Mouse (Mus musculus) embryonic facial prominence, embryonic 11.5 days (tissue): ENCODE data around the gene Crtc3. TPM values are rescaled to one million over a fixed set of nuclear protein-coding genes. Genes with fewer than 3 reads are reported as not detected.

Experiments
- ATAC-seq: fragments of 200-750 bp; cut with Nextera tagmentation; replicated peaks from 2 replicates; pipeline ENCODE4 v1.8.0; 2017; ENCODE audit warnings: low read depth; ENCODE audit not compliant: insufficient number of reproducible peaks, low FRiP score, low TSS enrichment
- DNase-seq: peaks from one replicate; pipeline ENCODE4 v3.0.0-alpha.2; 2015; ENCODE audit warnings: low spot score
- H3K27ac ChIP-seq: fragments of 300-500 bp; sonication (generic); replicated peaks from 2 replicates; pipeline ENCODE4 v1.5.1; 2014; ENCODE audit warnings: mild to moderate bottlenecking, low read depth, low read length, control low read depth
- H3K27me3 ChIP-seq: fragments of 300-500 bp; sonication (generic); 2 replicates; pipeline ENCODE4 v1.6.1; 2014; ENCODE audit warnings: mild to moderate bottlenecking, low read length, moderate library complexity, mixed read lengths; ENCODE audit not compliant: control insufficient read depth, insufficient read depth
- H3K36me3 ChIP-seq: fragments of 300-500 bp; sonication (generic); replicated peaks from 2 replicates; pipeline ENCODE4 v1.6.1; 2014; ENCODE audit warnings: low read depth, mild to moderate bottlenecking, low read length, moderate library complexity, mixed read lengths; ENCODE audit not compliant: control insufficient read depth, insufficient read depth
- H3K4me1 ChIP-seq: fragments of 300-500 bp; sonication (generic); 2 replicates; pipeline ENCODE4 v1.6.1; 2014; ENCODE audit warnings: low read length, mixed read lengths; ENCODE audit not compliant: control insufficient read depth, insufficient read depth
- H3K4me2 ChIP-seq: fragments of 300-500 bp; sonication (generic); 2 replicates; pipeline ENCODE4 v1.6.1; 2014; ENCODE audit warnings: low read depth, mild to moderate bottlenecking, control low read depth, low read length, moderate library complexity
- H3K4me3 ChIP-seq: fragments of 300-500 bp; sonication (generic); 2 replicates; pipeline ENCODE4 v1.5.1; 2014; ENCODE audit warnings: low read depth, low read length, control low read depth
- H3K9ac ChIP-seq: fragments of 300-500 bp; sonication (generic); replicated peaks from 2 replicates; pipeline ENCODE4 v1.6.1; 2014; ENCODE audit warnings: mild to moderate bottlenecking, control low read depth, low read length
- H3K9me3 ChIP-seq: fragments of 300-500 bp; sonication (generic); replicated peaks from 2 replicates; pipeline ENCODE4 v1.6.1; 2016; ENCODE audit warnings: mild to moderate bottlenecking, low read length, inconsistent platforms, mixed read lengths; ENCODE audit not compliant: control insufficient read depth
- WGBS: fragments of 180-500 bp; shearing (Covaris S2); extraction: QIAGEN DNeasy Blood & Tissue Kit; methylation state at CpG from one replicate; pipeline ENCODE4 v1.1.7; 2014; 5-methylcytosine and 5-hydroxymethylcytosine counted together
- polyA plus RNA-seq: library from polyadenylated mRNA; unstranded; fragments of >200 nt; fragmentation: Nextera tagmentation; extraction: Ambion mirVana; gene quantifications from 2 replicates; pipeline ENCODE4 v1.2.1, GENCODE M21; 2014

Gene Crtc3
- polyA plus RNA-seq, 1 experiment from 2014 or later: 8.4 TPM

DNA sequence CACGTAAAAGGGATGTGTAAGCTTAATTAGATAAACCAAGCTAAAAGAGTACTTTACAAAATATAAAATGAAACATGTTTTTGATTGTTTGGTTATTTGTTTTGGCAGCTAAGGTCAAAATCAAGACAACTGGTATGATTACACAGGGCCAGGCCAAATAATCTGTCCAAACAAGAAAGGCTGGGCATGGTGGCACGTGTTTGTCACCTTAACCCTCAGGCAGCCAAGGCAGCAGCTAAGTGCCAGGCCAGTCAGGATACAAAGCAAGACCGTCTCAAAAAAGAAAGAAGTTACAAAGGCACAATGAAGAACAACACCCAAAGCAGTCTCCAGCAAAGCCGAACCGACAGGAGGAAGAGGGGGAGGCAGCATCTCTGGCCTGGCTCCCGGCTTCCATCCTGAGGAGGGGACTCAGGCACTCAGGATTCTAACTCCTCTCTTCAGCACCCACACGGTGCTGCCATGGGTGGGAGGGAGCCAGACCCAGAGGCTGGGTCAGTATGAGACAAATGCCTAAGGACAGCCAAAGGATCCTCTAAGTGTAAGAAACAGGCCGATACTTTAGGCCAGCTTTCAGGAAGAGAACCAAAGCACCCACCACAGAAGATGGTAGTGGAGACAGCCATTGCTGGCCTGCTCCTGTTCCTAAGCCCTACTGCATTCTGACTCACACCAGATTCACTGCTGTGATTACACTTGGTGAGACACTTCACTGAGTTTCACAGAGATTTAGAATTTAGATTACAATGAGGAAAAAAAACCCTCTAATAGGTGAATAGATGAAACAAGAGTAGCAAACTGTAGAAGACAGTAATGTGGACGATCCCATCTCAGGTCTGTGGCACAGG, 51.5 kb downstream of the Crtc3 start:
- 72% methylated on average over 9 of the region's 9 CpGs for WGBS
- DNase-seq (no peak), ATAC-seq (no peak)

DNA sequence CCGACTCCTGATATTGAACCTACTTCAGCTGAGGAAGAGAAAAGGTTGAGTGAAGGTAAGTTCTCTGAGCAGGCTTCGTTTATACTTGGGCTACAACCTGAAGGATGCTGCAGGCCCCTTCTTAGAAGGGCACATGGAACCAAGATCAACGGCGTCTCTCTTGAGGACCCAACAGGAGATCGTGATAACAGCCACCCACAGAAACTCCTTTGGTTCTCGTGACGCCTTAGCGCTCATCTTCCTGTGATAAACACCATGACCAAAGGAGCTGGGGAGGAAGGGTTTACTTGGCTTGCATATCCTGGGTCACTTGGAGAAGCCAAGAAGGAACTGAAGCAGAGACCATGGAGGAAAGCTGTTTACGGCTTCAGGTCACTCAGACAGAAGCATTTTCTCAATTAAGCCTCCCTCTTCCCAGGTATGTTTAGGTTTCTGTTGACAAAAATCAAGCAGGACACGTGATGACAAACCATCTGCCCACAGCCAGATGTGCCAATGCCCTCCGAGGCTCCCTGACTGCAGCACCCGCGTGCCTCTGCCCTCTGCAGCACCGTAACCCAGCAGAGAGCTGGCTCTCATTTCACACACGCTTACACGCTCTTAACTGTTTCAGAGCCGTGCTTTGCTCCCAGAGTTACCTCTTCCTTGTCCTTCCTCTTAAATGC, 52.3 kb downstream of the Crtc3 start:
- no peak for DNase-seq
- Histone ChIP-seq H3K27me3 (no peaks in the 10 kb centered on the region), H3K9ac (no peak overlapping the region), H3K4me1 (no peaks in the 10 kb centered on the region), H3K4me3 (no peak overlapping the region), H3K27ac (no peak overlapping the region), H3K36me3 (no peaks in the 10 kb centered on the region), H3K4me2 (no peak overlapping the region), H3K9me3 (no peaks in the 10 kb centered on the region)
- no peak for ATAC-seq
- whole genome bisulfite sequencing: 64% methylated on average over 17 of the region's 17 CpGs

More for the DNA sequence above, 51.5 kb downstream of the Crtc3 start:
- Histone ChIP-seq H3K4me2 (no peak overlapping the region), H3K27me3 (no peaks in the 10 kb centered on the region), H3K4me3 (no peak overlapping the region), H3K36me3 (no peaks in the 10 kb centered on the region), H3K27ac (no peak overlapping the region), H3K4me1 (no peaks in the 10 kb centered on the region; the same call in 1 of the 2 replicates), H3K9ac (no peak overlapping the region), H3K9me3 (no peaks in the 10 kb centered on the region)

DNA sequence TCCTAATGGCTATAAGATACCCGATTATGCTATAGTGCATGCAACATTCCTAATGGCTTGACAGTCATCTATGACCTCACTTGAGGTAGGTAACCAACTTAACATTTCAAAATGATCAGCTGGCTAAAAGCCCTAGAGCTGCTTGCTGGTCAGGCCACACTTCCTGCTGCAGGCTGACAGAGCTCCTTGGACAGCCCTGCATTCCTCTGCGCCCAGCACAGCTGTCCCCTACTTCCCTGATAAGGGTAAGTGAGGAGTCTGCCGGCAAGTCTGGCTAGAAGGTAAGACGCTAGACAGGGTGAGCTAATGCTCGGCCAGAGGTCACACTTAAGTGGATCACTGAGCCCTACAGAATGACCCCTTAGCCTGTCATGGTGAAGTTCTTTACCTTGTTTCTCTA, 52.8 kb downstream of the Crtc3 start:
- H3K4me3 ChIP-seq: no peak overlapping the region
- H3K36me3 ChIP-seq: no peaks in the 10 kb centered on the region
- H3K27ac ChIP-seq: no peak overlapping the region
- H3K9me3 ChIP-seq: no peaks in the 10 kb centered on the region
- H3K9ac ChIP-seq: no peak overlapping the region
- WGBS: 34% methylated on average over 5 of the region's 5 CpGs
- H3K4me1 ChIP-seq: no peaks in the 10 kb centered on the region
- DNase-seq (no peak), ATAC-seq (no peak)
- no peak overlapping the region for H3K4me2 ChIP-seq
- H3K27me3 ChIP-seq: no peaks in the 10 kb centered on the region

- no peak overlapping the region for H3K27ac ChIP-seq
- H3K9ac ChIP-seq: no peak overlapping the region
- DNase-seq: no peak
- no peak overlapping the region for H3K4me3 ChIP-seq
- H3K4me1 ChIP-seq: no peaks in the 10 kb centered on the region
- no peak overlapping the region for H3K4me2 ChIP-seq
- ATAC-seq: no peak
- no peaks in the 10 kb centered on the region for H3K36me3 ChIP-seq
- no peaks in the 10 kb centered on the region for H3K9me3 ChIP-seq
- H3K27me3 ChIP-seq: no peaks in the 10 kb centered on the region
- 84% methylated on average over 9 of the region's 9 CpGs for WGBS
These were observed 53.9 kb downstream of the Crtc3 start for GRCm38 (mm10) chr7:80634741-80635140.

DNA sequence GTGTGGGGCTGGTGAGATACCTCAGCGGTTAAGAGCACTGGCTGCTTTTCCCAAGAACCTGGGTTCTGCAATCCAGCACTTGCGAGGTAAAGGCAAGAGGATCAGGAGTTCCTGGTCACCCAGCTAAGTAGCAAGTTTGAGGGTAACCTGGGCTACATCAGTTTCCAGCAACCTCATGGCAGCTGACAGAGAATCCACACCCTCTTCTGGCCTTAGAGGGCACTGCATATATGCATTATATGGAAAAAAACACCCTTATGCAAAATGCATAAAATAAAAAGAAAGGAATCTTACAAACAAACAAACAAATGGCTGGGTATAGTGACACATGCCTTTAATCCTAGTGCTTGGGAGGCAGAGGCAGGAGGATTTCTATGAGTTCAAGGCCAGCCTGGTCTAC, 55.0 kb downstream of the Crtc3 start:
- no peaks in the 10 kb centered on the region for H3K36me3 ChIP-seq
- no peak overlapping the region for H3K27ac ChIP-seq
- DNase-seq: no peak
- H3K27me3 ChIP-seq: no peaks in the 10 kb centered on the region
- 87% methylated on average over 2 of the region's 2 CpGs for WGBS
- H3K4me3 ChIP-seq: no peak overlapping the region
- H3K9ac ChIP-seq: no peak overlapping the region
- H3K4me1 ChIP-seq: no peaks in the 10 kb centered on the region; the same call in 1 of the 2 replicates
- no peak for ATAC-seq
- H3K9me3 ChIP-seq: no peaks in the 10 kb centered on the region
- H3K4me2 ChIP-seq: no peak overlapping the region

DNA sequence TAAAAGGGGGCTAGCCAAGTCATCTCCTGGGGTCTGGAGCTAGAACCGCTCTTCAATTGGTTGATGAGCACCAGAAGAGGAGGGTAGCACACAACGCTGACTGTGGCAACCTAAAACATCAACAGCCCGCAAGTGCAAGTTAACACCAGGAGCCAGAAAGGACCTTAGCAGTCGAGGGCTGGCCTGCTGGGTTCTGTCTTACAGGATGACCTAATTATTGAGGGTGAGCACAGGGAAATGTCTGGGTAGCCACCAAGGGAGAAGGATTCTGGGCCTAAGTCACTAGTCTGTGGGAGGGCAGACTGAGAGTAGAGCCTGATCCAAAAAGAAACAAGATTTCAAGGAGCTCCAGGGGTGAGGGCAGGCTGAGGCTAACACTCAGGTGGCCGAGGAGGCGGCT, 56.7 kb downstream of the Crtc3 start:
- H3K4me1 ChIP-seq: no peaks in the 10 kb centered on the region; the same call in 1 of the 2 replicates
- H3K9me3 ChIP-seq: no peaks in the 10 kb centered on the region
- no peak overlapping the region for H3K27ac ChIP-seq
- no peak overlapping the region for H3K4me2 ChIP-seq
- DNase-seq (no peak), ATAC-seq (no peak)
- WGBS: 65% methylated on average over 6 of the region's 6 CpGs
- H3K27me3 ChIP-seq: no peaks in the 10 kb centered on the region
- no peak overlapping the region for H3K4me3 ChIP-seq
- no peak overlapping the region for H3K9ac ChIP-seq
- H3K36me3 ChIP-seq: no peaks in the 10 kb centered on the region

GRCm38 (mm10) chr7:80631405-80631804, 57.3 kb downstream of the Crtc3 start:
- ATAC-seq: no peak
- WGBS: 71% methylated on average over 3 of the region's 3 CpGs
- no peak overlapping the region for H3K4me3 ChIP-seq
- H3K9me3 ChIP-seq: no peaks in the 10 kb centered on the region
- no peaks in the 10 kb centered on the region; the same call in 1 of the 2 replicates for H3K4me1 ChIP-seq
- no peaks in the 10 kb centered on the region for H3K27me3 ChIP-seq
- no peaks in the 10 kb centered on the region for H3K36me3 ChIP-seq
- no peak overlapping the region for H3K4me2 ChIP-seq
- H3K9ac ChIP-seq: no peak overlapping the region
- no peak overlapping the region for H3K27ac ChIP-seq
- no peak for DNase-seq

GRCm38 (mm10) chr7:80629369-80629768, 59.3 kb downstream of the Crtc3 start:
- Histone ChIP-seq H3K27me3 (no peaks in the 10 kb centered on the region), H3K9ac (no peak overlapping the region), H3K4me2 (0 out of 2 replicates have a peak overlapping the region, but pooled peaks have one; percentile 2), H3K27ac (no peak overlapping the region), H3K4me1 (no peaks in the 10 kb centered on the region; the same call in 1 of the 2 replicates), H3K4me3 (no peak overlapping the region), H3K36me3 (no peaks in the 10 kb centered on the region), H3K9me3 (no peaks in the 10 kb centered on the region)
- DNase-seq (no peak), ATAC-seq (no peak)
- WGBS: 73% methylated on average over 12 of the region's 12 CpGs
